Mouse (Mus musculus) liver, embryonic 12.5 days (tissue): Measurements from ENCODE around the gene AL607142.1. TPM values are rescaled to one million over a fixed set of nuclear protein-coding genes. Genes with fewer than 3 reads are reported as not detected.

ENCODE experiments used
- ATAC-seq: fragments of 200-750 bp; cut with Nextera tagmentation; 2 replicates; pipeline ENCODE4 v1.8.0; 2017; ENCODE audit warnings: moderate number of reproducible peaks, mild to moderate bottlenecking, moderate library complexity
- H3K27ac ChIP-seq: fragments of 300-500 bp; sonication (generic); 2 replicates; pipeline ENCODE4 v1.5.1; 2016; ENCODE audit warnings: mild to moderate bottlenecking
- H3K27me3 ChIP-seq: fragments of 300-500 bp; sonication (generic); replicated peaks from 2 replicates; pipeline ENCODE4 v1.6.1; 2016; ENCODE audit warnings: mild to moderate bottlenecking, moderate library complexity
- H3K36me3 ChIP-seq: fragments of 300-500 bp; sonication (generic); 2 replicates; pipeline ENCODE4 v1.6.1; 2016; ENCODE audit warnings: mild to moderate bottlenecking, moderate library complexity
- H3K4me1 ChIP-seq: fragments of 300-500 bp; sonication (generic); 2 replicates; pipeline ENCODE4 v1.6.1; 2016
- H3K4me2 ChIP-seq: fragments of 300-500 bp; sonication (generic); 2 replicates; pipeline ENCODE4 v1.6.1; 2016; ENCODE audit warnings: mild to moderate bottlenecking, moderate library complexity
- H3K4me3 ChIP-seq: fragments of 300-500 bp; sonication (generic); 2 replicates; pipeline ENCODE4 v1.5.1; 2016; ENCODE audit warnings: mild to moderate bottlenecking, moderate library complexity
- H3K9ac ChIP-seq: fragments of 300-500 bp; sonication (generic); 2 replicates; pipeline ENCODE4 v1.6.1; 2016; ENCODE audit warnings: mild to moderate bottlenecking, moderate library complexity
- H3K9me3 ChIP-seq: fragments of 300-500 bp; sonication (generic); replicated peaks from 2 replicates; pipeline ENCODE4 v1.6.1; 2016; ENCODE audit warnings: mild to moderate bottlenecking, moderate library complexity
- WGBS: fragments of 180-500 bp; shearing (Covaris S2); methylation state at CpG from one replicate; pipeline ENCODE4 v1.1.7; 2016; ENCODE audit not compliant: insufficient replicate concordance; 5-methylcytosine and 5-hydroxymethylcytosine counted together
- polyA plus RNA-seq: library from polyadenylated mRNA; unstranded; fragments of >200 nt; fragmentation: Nextera tagmentation; extraction: Ambion mirVana; gene quantifications from 2 replicates; pipeline ENCODE4 v1.2.1, GENCODE M21; 2016

The AL607142.1 gene
- polyA plus RNA-seq, 1 experiment from 2014 or later = not detected

GRCm38 (mm10) chr4:120142905-120143304 is 78.1 kb downstream of the AL607142.1 start:
- Histone ChIP-seq H3K9ac (no peak overlapping the region), H3K9me3 (no peaks in the 10 kb centered on the region), H3K27ac (no peak overlapping the region), H3K4me2 (no peak overlapping the region), H3K4me3 (no peak overlapping the region), H3K36me3 (no peaks in the 10 kb centered on the region), H3K27me3 (peaks cover 10% of the 10 kb centered on the region; the same call in 1 of the 2 replicates), H3K4me1 (no peaks in the 10 kb centered on the region)
- ATAC-seq = no peak
- WGBS = 65% methylated on average over 9 of the region's 9 CpGs

Other genes with a start within 250 kb of the AL607142.1 start
- 0.15 and 0.35 TPM in 2 replicates for gene Edn2, start 96.2 kb downstream of the AL607142.1 start, polyA plus RNA-seq
- gene Foxo6, start 222.4 kb downstream of the AL607142.1 start, polyA plus RNA-seq = not detected in 2 replicates